Mouse (Mus musculus): ENCODE measurements at regions not wholly inside any gene's neighbourhood (a gene's known extent, or its start where the extent isn't known, plus 50 kb on each side); places are given as distances from the start of the nearest gene placed in this dataset.
A peak's percentile ranks its signal among the peaks of the same experiment; 100 is the strongest.

DNA sequence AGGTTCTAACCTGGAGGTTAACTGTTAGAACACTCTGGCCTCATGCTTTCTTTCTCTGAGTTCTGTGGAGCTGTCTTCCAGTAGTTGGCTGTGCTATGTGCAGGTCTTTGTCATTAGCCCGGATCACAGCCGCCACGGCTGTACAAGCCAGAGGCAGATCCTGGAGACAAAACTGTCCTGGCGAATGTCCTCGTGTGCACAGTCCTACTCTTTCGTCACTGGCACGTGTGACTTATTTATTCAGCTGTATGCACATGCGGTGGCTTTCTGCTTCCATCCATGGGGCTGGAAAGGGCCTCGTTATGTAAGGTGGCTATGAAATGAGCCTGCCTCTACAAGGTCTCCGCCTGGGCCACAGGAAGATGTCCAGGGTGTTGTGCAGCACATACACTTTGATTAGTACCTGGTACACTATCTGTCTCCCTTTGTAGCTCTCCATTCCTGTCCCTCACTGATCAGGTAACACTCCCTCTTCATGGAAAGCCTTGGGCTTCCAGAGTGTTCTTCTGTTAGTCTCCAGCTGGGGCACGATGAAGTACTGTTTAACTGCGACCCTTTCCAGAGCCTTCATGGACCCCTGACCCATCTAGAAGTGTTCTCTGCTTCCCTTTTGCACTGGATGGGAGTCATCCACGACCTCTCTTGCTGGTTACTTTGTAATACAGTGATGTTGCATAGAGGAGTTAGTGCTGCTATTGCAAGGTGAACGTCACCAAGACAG lies 224.3 kb upstream of the Ccdc122 start:
- no peak overlapping the region for H3K4me3 ChIP-seq (ENCODE audit: insufficient read depth, low read depth, low read length)
- no peak overlapping the region for H3K27ac ChIP-seq (replicated peaks; ENCODE audit: low read depth, low read length)
- H3K4me1 ChIP-seq (ENCODE audit: control insufficient read depth, insufficient read depth, insufficient read length, low read length), result 0 out of 2 replicates have a peak, but pooled peaks cover 3% of the 10 kb centered on the region

DNA sequence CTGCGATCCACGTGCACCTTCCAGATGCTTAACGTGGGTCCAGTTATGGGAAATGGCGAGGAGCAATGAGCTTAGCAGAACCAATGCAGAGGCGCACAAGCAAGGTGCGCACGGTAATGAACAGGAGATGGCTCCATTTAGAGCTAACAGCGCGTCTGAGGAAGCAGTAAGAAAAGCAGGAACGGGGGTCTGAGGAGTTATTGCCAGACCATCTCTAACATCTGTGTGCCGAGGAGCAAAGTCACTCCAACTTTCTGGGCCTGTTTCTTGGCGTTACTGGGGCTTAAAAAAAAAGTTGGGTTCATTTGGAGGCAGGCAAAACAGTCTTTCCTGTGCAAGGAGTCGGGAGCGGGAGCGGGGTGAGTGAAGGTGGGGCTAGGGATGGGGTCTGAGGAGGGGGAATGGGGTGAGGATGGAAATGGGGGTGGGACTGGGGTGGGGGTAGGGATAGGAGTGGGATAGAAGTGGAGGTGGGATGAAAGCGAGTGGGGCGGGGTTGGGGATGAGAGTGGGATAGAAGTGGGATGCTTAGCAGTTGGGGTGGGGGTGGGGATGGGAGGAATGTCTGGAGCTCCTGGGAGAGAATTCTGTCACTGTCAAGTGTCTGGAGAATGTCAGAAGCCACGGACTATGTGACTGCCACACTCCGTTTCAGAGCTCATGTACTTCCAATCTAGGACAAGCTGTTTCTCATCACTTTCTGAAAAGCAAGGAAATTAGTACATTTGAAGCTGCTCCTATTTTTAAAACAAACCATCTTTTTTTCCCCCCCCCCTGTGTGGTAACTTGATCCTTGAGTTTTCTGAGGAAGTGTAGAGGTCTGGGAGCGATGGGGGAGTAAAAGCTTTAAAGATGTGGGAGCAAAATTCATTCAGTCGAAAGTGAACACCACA lies 225.6 kb upstream of the Ccdc122 start:
- H3K27ac ChIP-seq (replicated peaks; ENCODE audit: low read depth, low read length), result no peak overlapping the region
- H3K4me3 ChIP-seq (ENCODE audit: insufficient read depth, low read depth, low read length), result no peak overlapping the region
- H3K4me1 ChIP-seq (ENCODE audit: control insufficient read depth, insufficient read depth, insufficient read length, low read length), result no peaks in the 10 kb centered on the region

GRCm38 (mm10) chr14:76810041-76810440 lies 226.5 kb upstream of the Ccdc122 start:
- Histone ChIP-seq H3K4me1 (ENCODE audit: control insufficient read depth, insufficient read depth, insufficient read length, low read length) (peaks cover 3% of the 10 kb centered on the region; the same call in 1 of the 2 replicates), H3K4me3 (ENCODE audit: insufficient read depth, low read depth, low read length) (no peak overlapping the region), H3K27ac (replicated peaks; ENCODE audit: low read depth, low read length) (no peak overlapping the region)

DNA sequence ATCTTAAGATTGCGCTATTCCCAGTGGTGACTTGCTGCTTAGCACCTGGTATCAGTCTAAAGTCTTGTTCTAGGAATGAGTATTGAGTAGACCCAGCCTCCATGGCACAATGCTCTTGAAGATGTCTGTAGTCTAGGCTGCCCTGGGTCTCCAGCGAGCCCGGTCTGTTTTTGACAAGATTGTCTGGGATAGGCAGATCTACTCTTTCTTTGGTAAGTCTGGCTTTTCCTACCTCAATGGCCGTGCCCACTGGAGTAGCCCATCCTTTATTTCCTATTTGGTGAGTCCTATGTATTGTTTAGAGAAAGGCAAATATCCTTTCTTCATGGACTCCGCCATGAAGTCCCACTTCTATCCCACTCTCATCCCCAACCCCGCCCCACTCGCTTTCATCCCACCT lies 227.2 kb upstream of the Ccdc122 start:
- Histone ChIP-seq H3K27ac (replicated peaks; ENCODE audit: low read depth, low read length) (no peak overlapping the region), H3K4me3 (ENCODE audit: insufficient read depth, low read depth, low read length) (no peak overlapping the region), H3K4me1 (ENCODE audit: control insufficient read depth, insufficient read depth, insufficient read length, low read length) (peaks cover 4% of the 10 kb centered on the region; the same call in 1 of the 2 replicates)

DNA sequence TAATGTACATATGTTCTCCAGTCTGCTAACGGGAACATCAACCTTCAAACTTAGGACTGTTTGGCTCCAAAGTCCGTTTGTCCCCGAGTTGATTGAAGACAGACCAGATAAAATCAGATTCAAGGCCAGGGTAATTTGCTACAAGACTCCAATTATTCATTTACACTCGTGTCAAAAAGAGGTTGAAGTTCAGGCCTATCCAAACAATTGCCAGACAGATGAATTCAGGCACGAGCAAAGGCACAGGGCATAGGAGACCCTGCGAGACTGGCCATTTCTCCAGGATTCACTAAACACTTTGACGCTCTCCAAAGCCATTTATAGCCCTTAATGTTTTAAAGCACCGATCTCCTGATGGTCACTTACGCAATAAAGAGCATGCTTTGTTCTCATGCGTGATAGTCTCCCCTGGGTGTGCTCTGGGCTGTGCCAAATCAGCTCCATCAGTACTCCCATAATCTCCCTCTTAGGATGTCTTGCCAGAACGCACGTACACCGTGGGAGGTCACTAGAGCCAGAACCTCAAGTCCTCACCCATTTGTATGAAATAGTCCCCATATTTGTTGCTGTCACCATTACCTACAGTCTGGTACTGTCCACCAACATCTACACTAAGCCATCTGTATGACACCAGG lies 231.3 kb upstream of the Ccdc122 start:
- Histone ChIP-seq H3K27ac (replicated peaks; ENCODE audit: low read depth, low read length) (peak overlapping the region; percentile 90), H3K4me1 (ENCODE audit: control insufficient read depth, insufficient read depth, insufficient read length, low read length) (peaks cover 7% of the 10 kb centered on the region; the same call in 1 of the 2 replicates), H3K4me3 (ENCODE audit: insufficient read depth, low read depth, low read length) (no peak overlapping the region)

- Histone ChIP-seq H3K4me3 (ENCODE audit: insufficient read depth, low read depth, low read length) (no peak overlapping the region), H3K4me1 (ENCODE audit: control insufficient read depth, insufficient read depth, insufficient read length, low read length) (peaks cover 7% of the 10 kb centered on the region; the same call in 1 of the 2 replicates), H3K27ac (replicated peaks; ENCODE audit: low read depth, low read length) (peak overlapping the region; percentile 90)
Observed at GRCm38 (mm10) chr14:76804447-76805150, 232.0 kb upstream of the Ccdc122 start.

- peaks cover 9% of the 10 kb centered on the region for H3K4me1 ChIP-seq (ENCODE audit: control insufficient read depth, insufficient read depth, insufficient read length, low read length)
- H3K4me3 ChIP-seq (ENCODE audit: insufficient read depth, low read depth, low read length), result no peak overlapping the region
- H3K27ac ChIP-seq (replicated peaks; ENCODE audit: low read depth, low read length), result no peak overlapping the region
Observed at GRCm38 (mm10) chr14:76800181-76800580, 236.4 kb upstream of the Ccdc122 start.

GRCm38 (mm10) chr14:76799741-76800140 lies 236.8 kb upstream of the Ccdc122 start:
- no peak overlapping the region for H3K4me3 ChIP-seq (ENCODE audit: insufficient read depth, low read depth, low read length)
- H3K4me1 ChIP-seq (ENCODE audit: control insufficient read depth, insufficient read depth, insufficient read length, low read length), result peaks cover 9% of the 10 kb centered on the region
- H3K27ac ChIP-seq (replicated peaks; ENCODE audit: low read depth, low read length), result no peak overlapping the region

GRCm38 (mm10) chr14:76798925-76799428 lies 237.6 kb upstream of the Ccdc122 start:
- no peak overlapping the region for H3K27ac ChIP-seq (replicated peaks; ENCODE audit: low read depth, low read length)
- H3K4me3 ChIP-seq (ENCODE audit: insufficient read depth, low read depth, low read length), result no peak overlapping the region
- peaks cover 7% of the 10 kb centered on the region for H3K4me1 ChIP-seq (ENCODE audit: control insufficient read depth, insufficient read depth, insufficient read length, low read length)

GRCm38 (mm10) chr14:76798488-76798887 lies 238.1 kb upstream of the Ccdc122 start:
- peaks cover 7% of the 10 kb centered on the region for H3K4me1 ChIP-seq (ENCODE audit: control insufficient read depth, insufficient read depth, insufficient read length, low read length)
- no peak overlapping the region for H3K27ac ChIP-seq (replicated peaks; ENCODE audit: low read depth, low read length)
- no peak overlapping the region for H3K4me3 ChIP-seq (ENCODE audit: insufficient read depth, low read depth, low read length)

DNA sequence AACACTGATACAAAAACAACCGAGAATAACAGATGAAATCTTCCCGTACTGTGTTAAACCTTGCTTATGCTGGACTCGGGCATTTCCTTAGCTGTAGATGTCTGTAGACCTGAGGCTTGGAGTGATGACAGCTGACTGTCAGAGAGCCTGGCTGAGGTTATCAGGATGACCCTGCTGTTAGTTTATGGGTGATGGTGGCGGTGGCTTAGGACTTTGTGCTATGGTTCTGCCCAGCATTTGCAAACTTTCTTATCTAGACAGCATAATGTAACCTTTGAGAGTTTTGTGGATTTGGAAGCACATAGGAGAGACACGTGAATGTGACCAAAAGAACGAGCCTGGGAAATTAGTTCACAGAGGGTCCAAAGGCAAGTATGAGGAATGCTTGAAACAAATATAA lies 239.1 kb upstream of the Ccdc122 start:
- H3K27ac ChIP-seq (replicated peaks; ENCODE audit: low read depth, low read length), result no peak overlapping the region
- peaks cover 7% of the 10 kb centered on the region for H3K4me1 ChIP-seq (ENCODE audit: control insufficient read depth, insufficient read depth, insufficient read length, low read length)

GRCm38 (mm10) chr14:76791811-76792571 lies 235.3 kb upstream of the Serp2 start:
- no peak overlapping the region for H3K27ac ChIP-seq (replicated peaks; ENCODE audit: low read depth, low read length)
- no peak overlapping the region for H3K4me3 ChIP-seq (ENCODE audit: insufficient read depth, low read depth, low read length)
- peaks cover 14% of the 10 kb centered on the region for H3K4me1 ChIP-seq (ENCODE audit: control insufficient read depth, insufficient read depth, insufficient read length, low read length)

More for the DNA sequence above, 239.1 kb upstream of the Ccdc122 start:
- H3K4me3 ChIP-seq (ENCODE audit: insufficient read depth, low read depth, low read length), result no peak overlapping the region

DNA sequence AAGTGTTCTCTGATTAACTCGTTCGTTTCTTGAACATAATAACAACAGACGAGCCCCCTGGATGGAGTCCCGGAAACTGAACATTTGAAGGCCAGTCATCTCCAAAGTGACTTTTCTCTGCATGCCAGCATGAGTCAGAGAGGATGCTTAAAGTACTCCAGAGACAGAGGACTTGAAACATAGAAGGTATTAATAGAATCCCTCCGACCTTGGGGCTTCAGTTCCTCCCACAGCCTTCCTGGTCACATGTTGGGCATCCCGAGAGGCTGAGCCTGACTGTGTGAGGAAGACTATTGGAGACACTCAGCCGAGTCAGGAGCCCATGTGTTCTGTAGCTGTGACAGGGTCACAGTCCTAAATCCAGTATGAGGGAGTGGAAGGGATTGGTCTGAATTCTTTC lies 232.7 kb upstream of the Serp2 start:
- H3K27ac ChIP-seq (replicated peaks; ENCODE audit: low read depth, low read length), result no peak overlapping the region

DNA sequence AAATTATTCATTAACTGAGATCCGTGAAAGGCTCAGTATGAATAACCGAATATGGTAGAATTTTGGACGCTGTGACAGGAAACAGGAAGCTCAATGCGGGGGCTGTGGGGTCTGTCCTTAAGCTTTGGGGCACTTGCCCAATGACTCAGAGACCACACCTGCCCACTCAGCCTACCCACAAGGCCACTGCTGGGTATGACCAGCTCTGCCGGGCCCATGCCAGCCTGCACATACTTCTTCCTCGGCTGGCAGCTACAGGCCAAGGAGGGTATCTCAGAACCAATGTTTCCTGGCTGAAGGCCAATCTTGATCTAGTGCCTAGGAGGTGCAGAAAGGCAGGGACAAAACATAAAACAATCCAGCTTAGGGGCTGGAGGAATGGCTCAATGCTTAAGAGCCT lies 230.9 kb upstream of the Serp2 start:
- 0 out of 2 replicates have a peak overlapping the region, but pooled peaks have one; percentile 1 for H3K27ac ChIP-seq (replicated peaks; ENCODE audit: low read depth, low read length)
- no peak overlapping the region for H3K4me3 ChIP-seq (ENCODE audit: insufficient read depth, low read depth, low read length)
- peaks cover 10% of the 10 kb centered on the region for H3K4me1 ChIP-seq (ENCODE audit: control insufficient read depth, insufficient read depth, insufficient read length, low read length)

More for the DNA sequence above, 232.7 kb upstream of the Serp2 start:
- Histone ChIP-seq H3K4me1 (ENCODE audit: control insufficient read depth, insufficient read depth, insufficient read length, low read length) (peaks cover 10% of the 10 kb centered on the region), H3K4me3 (ENCODE audit: insufficient read depth, low read depth, low read length) (no peak overlapping the region)

Data from brown adipose tissue, adult 24 weeks (tissue).